Mouse (Mus musculus) 416B (cell line): Measurements from ENCODE around the gene Ly86.

ENCODE experiments used
- DNase-seq: peaks from one replicate; pipeline ENCODE4 v3.0.0; 2011; ENCODE audit warnings: low read depth

Gene Ly86

GRCm38 (mm10) chr13:37353868-37354267 is 8.9 kb downstream of the Ly86 start:
- DNase-seq = no peak

- DNase-seq = peak; percentile 14
Measured at GRCm38 (mm10) chr13:37354432-37354831, 9.4 kb downstream of the Ly86 start.

- DNase-seq = no peak
Measured at GRCm38 (mm10) chr13:37355642-37356331, 10.8 kb downstream of the Ly86 start.

GRCm38 (mm10) chr13:37356549-37356948 is 11.5 kb downstream of the Ly86 start:
- peak; percentile 40 for DNase-seq

- DNase-seq = no peak
Measured at GRCm38 (mm10) chr13:37358112-37358511, 13.1 kb downstream of the Ly86 start.

- no peak for DNase-seq
Measured at GRCm38 (mm10) chr13:37361249-37361648, 16.2 kb downstream of the Ly86 start.

GRCm38 (mm10) chr13:37364351-37364750 is 19.3 kb downstream of the Ly86 start:
- no peak for DNase-seq

- no peak for DNase-seq
Measured at GRCm38 (mm10) chr13:37376411-37376810, 31.4 kb downstream of the Ly86 start.

GRCm38 (mm10) chr13:37388222-37389202 is 43.5 kb downstream of the Ly86 start:
- no peak for DNase-seq

GRCm38 (mm10) chr13:37389296-37389695 is 44.3 kb downstream of the Ly86 start:
- no peak for DNase-seq

GRCm38 (mm10) chr13:37398791-37399190 is 53.8 kb downstream of the Ly86 start:
- DNase-seq = no peak

- DNase-seq = peak; percentile 77
Measured at GRCm38 (mm10) chr13:37399340-37399739, 54.3 kb downstream of the Ly86 start.

- DNase-seq = no peak
Measured at GRCm38 (mm10) chr13:37402421-37402820, 57.4 kb downstream of the Ly86 start.

- DNase-seq = peak; percentile 82
Measured at GRCm38 (mm10) chr13:37403708-37404107, 58.7 kb downstream of the Ly86 start.

GRCm38 (mm10) chr13:37415696-37416095 is 70.7 kb downstream of the Ly86 start:
- no peak for DNase-seq

GRCm38 (mm10) chr13:37423416-37423815 is 78.4 kb downstream of the Ly86 start:
- no peak for DNase-seq

GRCm38 (mm10) chr13:37424904-37425303 is 79.9 kb downstream of the Ly86 start:
- DNase-seq = no peak

- DNase-seq = no peak
Measured at GRCm38 (mm10) chr13:37425406-37425805, 80.4 kb downstream of the Ly86 start.

- no peak for DNase-seq
Measured at GRCm38 (mm10) chr13:37426578-37427336, 81.7 kb downstream of the Ly86 start.

GRCm38 (mm10) chr13:37428496-37428895 is 83.5 kb downstream of the Ly86 start:
- no peak for DNase-seq

- DNase-seq = no peak
Measured at GRCm38 (mm10) chr13:37429661-37430271, 84.8 kb downstream of the Ly86 start.

- DNase-seq = peak; percentile 25
Measured at GRCm38 (mm10) chr13:37431707-37432106, 86.7 kb downstream of the Ly86 start.
